12 mouse cellular contexts compared by ENCODE assay signal in the genomic region with DNA sequence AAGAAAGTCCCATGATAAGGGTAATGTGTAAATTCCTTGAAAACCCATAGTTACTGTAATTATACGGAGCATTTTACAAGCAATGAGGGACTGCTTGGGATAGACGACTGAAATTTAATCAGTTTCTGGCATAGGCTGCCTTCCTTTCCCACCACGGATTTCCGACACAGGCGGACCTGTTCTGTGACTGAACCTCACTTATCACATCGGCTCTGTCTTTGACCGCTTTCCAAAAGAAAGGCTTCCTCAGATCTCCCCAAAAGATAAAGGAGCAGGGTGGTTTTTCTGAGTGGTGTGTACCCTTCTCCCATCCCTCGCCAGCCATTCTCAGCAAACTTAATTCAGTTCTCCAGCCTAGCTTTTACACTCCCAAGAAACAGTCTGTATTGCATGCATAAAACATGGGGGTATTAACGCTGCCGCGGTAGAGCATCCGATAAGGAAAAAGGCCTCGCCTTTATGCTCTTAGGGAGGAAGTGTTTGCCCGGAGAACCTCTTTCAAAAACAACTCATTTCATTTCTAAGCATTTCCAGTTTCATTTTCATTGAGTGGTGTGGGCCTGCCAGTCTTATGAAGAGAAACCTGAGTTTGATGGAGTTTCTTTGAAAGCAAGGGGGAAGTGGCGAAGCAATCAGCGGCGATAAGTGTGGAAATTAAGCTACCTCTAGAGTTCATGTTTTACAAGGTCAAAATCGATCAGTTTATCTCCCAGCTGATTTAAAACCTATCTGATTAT.
DNase-seq lines count a peak whose midpoint lies in the region; ATAC-seq and TF ChIP-seq lines count a peak whose summit lies in the region.
"Had no signal": no experiment of that assay in that cellular context is flagged by ENCODE, and none has a peak within 500 bp of the region (broad histone marks: within the 10 kb centered on the region; RNA-seq: fewer than 3 reads in every experiment).

No protein-coding gene starts in this region.

- ATAC-seq in hindbrain, embryonic 15.5 days (ENCODE audit: low FRiP score, low read depth) = no peak
- no peak for ATAC-seq in midbrain, embryonic 16.5 days

- no peaks in the 10 kb centered on the region for H3K4me1 ChIP-seq in kidney, adult 2 months (ENCODE audit: control insufficient read depth, insufficient read depth, low read length)
- H3K4me1 ChIP-seq in hindbrain, embryonic 15.5 days (replicated peaks) = no peaks in the 10 kb centered on the region; the same call in 1 of the 2 replicates
- peaks cover 9% of the 10 kb centered on the region; the same call in 1 of the 2 replicates for H3K4me1 ChIP-seq in midbrain, embryonic 16.5 days (ENCODE audit: control insufficient read depth, insufficient read depth, low read length)
- H3K4me1 ChIP-seq: liver, embryonic 15.5 days had no signal

- no peaks in the 10 kb centered on the region for H3K36me3 ChIP-seq in kidney, adult 2 months (ENCODE audit: control insufficient read depth, insufficient read depth, low read length)
- no peaks in the 10 kb centered on the region for H3K36me3 ChIP-seq in hindbrain, embryonic 15.5 days
- H3K36me3 ChIP-seq in midbrain, embryonic 16.5 days (ENCODE audit: control insufficient read depth, insufficient read depth, low read length) = no peaks in the 10 kb centered on the region
- H3K36me3 ChIP-seq: liver, embryonic 15.5 days had no signal

- no peak overlapping the region for H3K9ac ChIP-seq in hindbrain, embryonic 15.5 days
- H3K9ac ChIP-seq in midbrain, embryonic 16.5 days (ENCODE audit: low read depth, low read length) = 0 out of 2 replicates have a peak overlapping the region, but pooled peaks have one; percentile 25
- H3K9ac ChIP-seq: liver, embryonic 15.5 days had no signal

- no peaks in the 10 kb centered on the region; the same call in 1 of the 2 replicates for H3K27me3 ChIP-seq in kidney, adult 2 months (replicated peaks; ENCODE audit: control insufficient read depth, insufficient read depth, low read length)
- no peaks in the 10 kb centered on the region for H3K27me3 ChIP-seq in hindbrain, embryonic 15.5 days
- no peaks in the 10 kb centered on the region for H3K27me3 ChIP-seq in midbrain, embryonic 16.5 days (ENCODE audit: control insufficient read depth, insufficient read depth, low read depth, low read length)
- H3K27me3 ChIP-seq: liver, embryonic 15.5 days had no signal

- no peak overlapping the region for H3K4me3 ChIP-seq in kidney, adult 2 months (ENCODE audit: insufficient read depth, low read depth, low read length)
- H3K4me3 ChIP-seq in hindbrain, embryonic 15.5 days = no peak overlapping the region
- no peak overlapping the region for H3K4me3 ChIP-seq in midbrain, embryonic 16.5 days (ENCODE audit: low read depth, low read length)
- H3K4me3 ChIP-seq: liver, embryonic 15.5 days had no signal

- H3K9me3 ChIP-seq in hindbrain, embryonic 15.5 days = no peaks in the 10 kb centered on the region
- H3K9me3 ChIP-seq in midbrain, embryonic 16.5 days (replicated peaks; ENCODE audit: control insufficient read depth, low read length, poor library complexity, severe bottlenecking) = no peaks in the 10 kb centered on the region
- H3K9me3 ChIP-seq: liver, embryonic 15.5 days had no signal

- WGBS in kidney, adult 2 months = 79% methylated on average over 18 of the region's 18 CpGs
- 53% methylated on average over 18 of the region's 18 CpGs for WGBS in hindbrain, embryonic 15.5 days
- 37% methylated on average over 18 of the region's 18 CpGs for WGBS in midbrain, embryonic 16.5 days

- peak overlapping the region; percentile 25 for H3K4me2 ChIP-seq in hindbrain, embryonic 15.5 days
- peak overlapping the region; percentile 44 for H3K4me2 ChIP-seq in midbrain, embryonic 16.5 days (ENCODE audit: low read length)
- H3K4me2 ChIP-seq: liver, embryonic 15.5 days had no signal

- DNase-seq in kidney, adult 2 months = peak; percentile 4
- no peak for DNase-seq in kidney, adult 8-10 months
- DNase-seq in brain, embryonic 14.5 days (ENCODE audit: low read depth) = peak; percentile 66
- DNase-seq in liver = no peak
- no peak for DNase-seq in cerebellum, adult 8-10 months
- DNase-seq: cerebellum, postnatal 10 days; kidney, postnatal 4 days; thymus, adult 2 months had no signal

- H3K27ac ChIP-seq in kidney, adult 2 months (ENCODE audit: insufficient read depth, low read depth, low read length) = no peak overlapping the region
- H3K27ac ChIP-seq in hindbrain, embryonic 15.5 days (replicated peaks) = no peak overlapping the region
- H3K27ac ChIP-seq in midbrain, embryonic 16.5 days (ENCODE audit: low read length) = no peak overlapping the region
- H3K27ac ChIP-seq: liver, embryonic 15.5 days; macrophage had no signal

- no peak for TF ChIP-seq POLR2A in kidney, adult 2 months (IDR thresholded peaks at IDR 0.05; ENCODE audit: low read depth, low read length)
- no peak for TF ChIP-seq POLR2A in brain, embryonic 14.5 days (IDR thresholded peaks at IDR 0.05; ENCODE audit: borderline replicate concordance, extremely low read depth, insufficient read depth, insufficient read length, poor library complexity, severe bottlenecking)

- TF ChIP-seq CTCF in kidney, adult 2 months (conservative IDR thresholded peaks at IDR 0.05; ENCODE audit: insufficient read depth, insufficient read length, low read depth, low read length) = no peak
- no peak for TF ChIP-seq CTCF in brain, embryonic 14.5 days (IDR thresholded peaks at IDR 0.05; ENCODE audit: borderline replicate concordance, extremely low read depth, insufficient read depth, insufficient read length)

Comparison
In these comparisons a context has a peak if more than half of its experiments do, and no peak if none do; other contexts are left out.
1. DNase-seq: peak in kidney, adult 2 months (single experiment) and brain, embryonic 14.5 days (single experiment); none in kidney, adult 8-10 months (0 of 2), liver (single experiment) and cerebellum, adult 8-10 months (single experiment).